Mouse (Mus musculus): ENCODE data around the gene Kank1. TPM values are rescaled to one million over a fixed set of nuclear protein-coding genes. Genes with fewer than 3 reads are reported as not detected.
"Not testable (repeated sequence)": the region's sequence is repeated elsewhere in the genome, so short reads cannot be mapped to it uniquely, and the experiment has no call there.

Gene Kank1
- total RNA-seq, 2 experiments from 2014 or later, result not detected

DNA sequence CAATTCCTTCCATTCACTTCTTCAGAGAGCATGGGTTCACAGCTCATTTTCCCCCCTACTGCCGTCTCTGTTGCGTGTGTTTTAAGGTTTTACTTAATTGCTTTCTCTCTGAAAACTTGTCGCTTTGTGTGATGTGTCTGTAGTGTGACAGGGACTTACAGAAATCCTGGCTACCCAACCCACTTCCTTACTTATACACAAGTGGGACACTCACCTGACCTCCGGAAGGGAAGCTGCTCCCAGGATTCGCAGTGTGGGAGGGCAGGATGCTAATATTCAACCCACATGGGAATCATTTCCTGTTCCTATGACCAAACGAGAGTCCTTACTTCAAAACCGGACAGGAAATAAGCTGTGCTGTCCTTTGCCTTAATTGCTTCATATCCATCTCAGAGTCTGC, 195.1 kb downstream of the Kank1 start:
- ATAC-seq (replicated peaks; ENCODE audit: poor library complexity, severe bottlenecking), result no peak

DNA sequence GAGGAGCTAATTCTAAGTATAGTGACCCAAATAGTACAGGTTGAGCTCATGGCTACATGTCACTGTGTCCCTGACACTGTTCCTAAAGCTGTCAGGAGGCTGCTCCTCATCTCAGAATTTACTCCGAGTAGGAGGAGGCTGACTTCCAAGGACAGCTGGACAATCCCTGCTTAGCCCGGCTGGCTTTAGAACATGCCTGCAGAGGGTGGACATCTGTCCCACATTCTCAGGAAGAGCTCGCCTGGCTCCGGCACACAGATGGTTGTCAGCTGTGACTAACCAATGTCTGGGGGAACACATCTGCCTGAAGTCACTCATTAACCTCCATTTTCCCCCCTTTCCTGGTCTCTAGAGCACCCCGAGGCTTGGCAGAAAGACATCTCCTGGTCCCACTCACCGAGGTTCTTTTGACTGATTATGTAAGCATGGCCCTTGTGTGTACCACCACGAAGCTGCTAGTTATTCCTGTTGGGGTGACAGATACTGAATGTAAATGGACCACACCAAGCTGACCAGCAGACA, 196.5 kb downstream of the Kank1 start:
- no peak for ATAC-seq (replicated peaks; ENCODE audit: poor library complexity, severe bottlenecking)

DNA sequence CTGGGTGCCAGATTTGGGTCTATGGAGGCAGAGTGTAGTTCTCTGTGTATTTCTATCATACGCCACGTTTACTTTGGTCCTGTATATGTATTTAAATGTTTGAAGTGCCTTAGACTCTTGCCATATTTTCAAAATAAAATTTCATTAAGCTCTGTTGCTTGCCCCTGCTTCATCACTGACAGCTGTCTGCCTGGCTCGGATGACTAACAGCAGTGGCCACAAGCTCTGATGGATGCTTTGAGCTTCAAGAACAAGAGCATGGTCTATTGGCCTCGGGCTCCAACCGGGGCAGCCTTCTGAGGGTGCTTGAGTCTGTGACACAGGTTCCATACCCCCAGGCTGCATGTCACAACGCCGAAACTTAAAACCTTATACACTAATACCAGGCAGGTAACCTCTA, 197.6 kb downstream of the Kank1 start:
- no peak for ATAC-seq (replicated peaks; ENCODE audit: poor library complexity, severe bottlenecking)

DNA sequence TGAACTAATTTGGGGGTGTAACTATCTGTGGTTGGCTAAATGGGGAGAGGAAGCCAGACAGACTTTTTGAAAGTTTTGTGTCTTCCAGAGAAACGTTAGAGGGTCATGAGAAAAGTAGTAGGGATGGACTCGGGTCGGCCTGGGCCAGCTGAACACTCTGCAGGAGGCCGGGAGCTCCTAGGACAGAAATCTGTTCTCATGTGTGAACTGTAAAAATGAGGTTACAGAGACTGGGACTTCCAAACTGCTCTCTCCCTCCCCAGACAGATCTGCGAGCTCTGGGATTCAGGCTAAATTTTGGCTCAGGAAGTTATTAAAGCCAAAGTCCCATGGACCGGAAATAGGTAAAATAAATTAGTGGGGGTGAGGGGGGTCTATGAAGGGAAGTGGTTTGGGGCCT, 198.0 kb downstream of the Kank1 start:
- ATAC-seq (replicated peaks; ENCODE audit: poor library complexity, severe bottlenecking), result no peak

DNA sequence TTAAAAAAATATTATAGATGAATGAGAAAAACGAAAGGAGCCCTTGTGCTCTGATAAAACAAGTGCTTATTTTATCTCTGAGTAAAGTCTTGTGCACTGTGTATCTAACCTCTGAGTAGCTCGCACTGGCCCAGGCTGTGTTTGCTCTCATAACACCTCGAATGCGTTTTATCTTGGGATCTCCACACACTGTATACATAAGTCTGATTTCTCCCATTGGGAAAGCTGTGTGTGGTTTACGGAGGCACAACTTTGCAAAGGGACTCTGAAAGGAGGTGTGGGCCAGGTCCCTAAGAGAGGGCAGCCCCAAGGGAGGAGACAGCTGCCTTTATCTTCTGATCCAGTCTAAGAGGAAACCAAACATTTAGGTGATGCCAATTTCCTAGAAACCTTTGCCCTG, 198.6 kb downstream of the Kank1 start:
- no peak for ATAC-seq (replicated peaks; ENCODE audit: poor library complexity, severe bottlenecking)

DNA sequence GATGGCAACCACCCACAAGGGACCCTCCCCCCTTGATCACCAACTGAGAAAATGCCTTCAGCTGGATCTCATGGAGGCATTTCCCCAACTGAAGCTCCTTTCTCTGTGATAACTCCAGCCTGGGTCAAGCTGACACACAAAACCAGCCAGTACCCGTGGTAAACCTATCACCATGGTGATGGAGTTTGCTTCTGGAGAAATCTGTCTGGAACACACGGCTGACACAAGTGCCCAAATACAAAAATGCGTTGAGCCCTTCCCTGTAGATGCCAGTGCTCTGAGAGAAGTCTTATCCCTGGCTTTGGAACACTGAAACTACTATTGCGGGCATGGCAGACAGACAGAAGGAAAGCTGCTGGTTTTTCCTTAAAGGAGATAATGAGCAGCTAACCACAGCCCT, 199.4 kb downstream of the Kank1 start:
- ATAC-seq (replicated peaks; ENCODE audit: poor library complexity, severe bottlenecking), result no peak

DNA sequence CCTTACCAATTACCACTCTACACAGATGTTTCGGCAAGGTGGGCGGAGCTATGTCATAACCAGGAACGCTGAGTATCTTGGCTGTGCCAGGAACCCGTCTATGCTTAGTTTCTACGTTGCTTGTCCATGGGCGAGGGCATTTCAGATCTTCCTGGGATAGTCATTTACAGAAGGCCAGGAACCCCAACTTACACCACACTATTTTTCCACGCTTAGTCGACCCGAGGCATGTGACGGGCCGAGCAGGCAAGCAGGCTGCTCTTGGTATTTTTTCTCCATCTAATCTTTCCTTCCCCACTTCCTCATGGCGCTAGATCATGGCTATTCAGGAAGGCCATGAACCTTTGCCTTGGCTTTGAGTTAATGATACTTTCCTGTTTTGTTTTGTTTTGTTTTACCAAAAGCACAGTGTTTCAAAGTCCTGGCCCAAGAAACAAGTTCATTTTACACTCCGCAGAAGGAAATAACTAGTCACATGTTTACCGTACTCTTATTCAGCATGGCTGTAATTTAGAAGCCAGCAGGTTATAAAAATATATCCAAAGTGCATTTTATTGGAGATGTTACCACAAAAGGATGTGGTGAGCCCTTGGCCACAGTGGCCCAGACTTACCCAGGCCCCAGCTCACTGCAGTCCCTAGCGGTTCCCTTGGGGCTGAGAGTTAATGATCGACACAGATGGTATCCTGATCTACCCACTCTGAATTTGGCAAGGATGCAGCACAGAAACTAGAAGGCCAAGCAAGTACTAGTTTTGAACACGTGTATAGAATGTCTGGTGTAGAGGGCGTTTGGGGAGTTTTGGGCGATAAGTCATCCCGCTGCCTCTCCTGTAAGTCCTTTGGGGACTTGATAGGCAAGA, 200.2 kb downstream of the Kank1 start:
- ATAC-seq (replicated peaks; ENCODE audit: poor library complexity, severe bottlenecking), result peak; percentile 58

DNA sequence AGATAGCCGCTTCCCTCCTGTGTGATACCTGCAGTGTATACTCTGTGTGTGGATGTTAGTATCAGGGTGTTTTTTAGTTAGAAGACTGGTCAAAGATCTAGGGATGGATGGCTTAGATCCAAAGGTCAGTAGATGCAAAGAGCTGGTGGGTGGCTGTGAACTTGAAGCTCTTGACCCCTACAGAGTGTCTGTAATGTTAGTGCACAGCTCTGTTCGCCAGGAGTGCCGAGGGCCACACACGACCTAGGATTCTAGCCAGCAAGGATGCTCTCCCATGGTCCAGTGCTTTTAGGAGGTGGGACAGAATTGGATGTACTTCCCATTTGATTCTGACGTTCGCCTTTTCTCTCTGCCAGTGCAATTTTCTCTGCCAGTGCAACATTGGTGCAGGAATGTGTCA, 201.5 kb downstream of the Kank1 start:
- no peak for ATAC-seq (replicated peaks; ENCODE audit: poor library complexity, severe bottlenecking)

DNA sequence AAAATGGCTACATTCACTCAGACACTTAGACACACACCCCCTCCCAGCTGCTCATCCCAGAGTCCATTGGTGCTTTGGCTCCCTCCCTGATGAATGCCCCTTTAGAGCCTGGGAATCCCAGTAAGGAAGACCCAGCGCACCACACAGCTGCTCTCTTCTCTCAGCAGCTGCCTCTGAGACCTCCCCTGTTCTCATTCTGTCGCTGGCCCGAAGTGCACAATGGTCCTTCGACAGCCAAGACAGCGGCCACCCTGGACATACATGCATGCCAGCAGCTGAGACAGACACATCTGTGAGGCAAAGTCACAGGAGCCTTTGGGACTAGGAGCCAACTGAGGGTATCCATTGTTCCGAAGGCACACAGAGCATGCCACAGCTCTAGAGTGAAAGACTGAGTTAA, 203.0 kb downstream of the Kank1 start:
- ATAC-seq (replicated peaks; ENCODE audit: poor library complexity, severe bottlenecking), result no peak

DNA sequence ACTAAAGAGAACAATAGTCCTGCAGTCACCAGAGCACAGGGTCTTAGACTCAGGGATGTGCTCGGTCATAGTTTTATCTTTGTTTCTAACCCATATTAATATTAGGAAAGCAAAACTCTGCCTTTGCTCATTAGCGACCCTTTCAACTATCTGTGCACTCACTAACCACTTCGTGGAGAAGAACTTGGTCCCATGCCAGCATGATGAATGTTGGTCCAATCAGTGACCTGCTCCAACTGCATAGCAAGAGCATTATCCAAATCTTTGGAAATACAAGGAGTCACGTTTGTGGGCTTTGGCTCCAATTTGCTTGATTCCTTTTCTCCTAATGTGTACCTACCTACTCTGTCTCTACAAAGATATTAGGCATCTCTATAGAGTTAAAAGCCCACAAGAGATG, 204.0 kb downstream of the Kank1 start:
- no peak for ATAC-seq (replicated peaks; ENCODE audit: poor library complexity, severe bottlenecking)

DNA sequence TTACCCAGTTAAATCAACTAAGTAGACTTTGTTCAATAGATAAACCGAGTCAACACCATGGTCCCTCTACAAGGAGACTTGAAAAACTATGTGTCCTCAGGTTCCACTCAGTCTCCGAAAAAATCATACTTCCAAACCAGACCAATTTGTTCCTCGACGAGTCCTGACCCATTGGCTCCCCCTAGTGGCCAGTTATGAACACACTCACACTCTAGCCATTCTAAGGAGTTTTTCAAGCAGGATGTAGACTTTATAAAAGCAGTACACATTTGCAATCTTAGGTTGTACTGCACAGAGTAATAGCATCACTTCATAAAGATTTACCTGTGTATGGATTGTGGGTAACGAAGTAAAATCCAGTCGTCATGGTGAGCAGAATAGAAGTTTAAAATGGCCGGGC, 208.3 kb downstream of the Kank1 start:
- peak; percentile 44; the same call in 1 of the 2 replicates for ATAC-seq (replicated peaks; ENCODE audit: poor library complexity, severe bottlenecking)

DNA sequence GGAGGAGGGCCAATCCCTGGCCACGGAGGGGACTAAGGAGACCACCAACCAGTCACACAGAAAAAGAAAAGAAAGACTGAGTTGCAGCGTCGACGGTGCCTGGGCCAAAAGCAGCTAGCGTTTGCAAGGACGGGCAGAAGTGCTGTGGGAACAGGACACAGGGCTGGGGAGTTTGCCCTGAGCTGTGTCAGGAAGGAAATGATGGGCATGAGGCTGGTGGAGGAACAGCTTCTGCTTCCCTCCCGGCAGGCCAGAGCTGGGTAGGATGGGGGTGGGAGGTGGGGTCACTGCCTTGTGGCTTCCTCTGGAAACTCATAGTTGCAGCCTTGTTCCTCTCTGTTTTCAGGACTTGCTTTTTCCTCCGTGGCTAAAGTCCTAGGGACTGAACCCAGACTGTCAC, 209.1 kb downstream of the Kank1 start:
- ATAC-seq (replicated peaks; ENCODE audit: poor library complexity, severe bottlenecking), result peak; percentile 88

DNA sequence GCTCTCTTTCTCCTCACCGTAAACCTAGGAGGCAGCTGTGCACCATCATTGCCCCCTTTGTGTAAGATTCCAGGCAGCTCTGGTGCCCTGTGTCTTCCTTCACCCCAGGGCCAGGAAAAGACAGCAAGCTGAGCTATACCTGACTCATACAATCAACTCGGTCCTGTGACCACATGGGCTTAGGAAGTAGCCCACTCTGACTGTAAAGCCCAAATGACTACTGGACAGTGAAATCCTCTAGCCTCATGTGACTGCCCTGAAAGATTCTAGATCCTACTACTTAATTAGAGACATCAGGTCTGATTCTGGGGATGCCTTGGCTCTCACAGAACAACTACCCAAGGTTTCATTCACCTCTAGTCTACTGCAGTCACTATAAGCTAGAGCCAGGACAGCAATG, 209.9 kb downstream of the Kank1 start:
- ATAC-seq (replicated peaks; ENCODE audit: poor library complexity, severe bottlenecking), result no peak

DNA sequence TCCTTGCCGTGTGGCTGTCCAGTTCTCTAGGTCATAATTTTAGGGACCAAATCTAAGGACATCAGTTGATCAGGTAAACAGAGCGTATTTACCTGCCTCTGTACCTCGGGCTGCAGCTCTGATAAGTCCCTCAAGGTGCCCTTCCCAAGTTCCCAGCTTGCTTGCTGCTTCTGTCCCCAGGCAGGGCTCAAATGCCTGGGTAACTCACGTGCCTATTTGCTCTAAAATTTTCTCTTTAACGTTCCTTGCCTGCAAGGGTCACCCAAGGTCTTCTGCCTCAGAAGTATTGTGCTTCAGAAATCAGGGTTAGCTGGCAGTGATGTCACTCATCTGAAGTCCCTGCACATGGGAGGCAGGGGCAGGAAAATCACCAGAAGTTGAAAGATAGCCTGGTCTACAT, 210.6 kb downstream of the Kank1 start:
- ATAC-seq (replicated peaks; ENCODE audit: poor library complexity, severe bottlenecking), result no peak

DNA sequence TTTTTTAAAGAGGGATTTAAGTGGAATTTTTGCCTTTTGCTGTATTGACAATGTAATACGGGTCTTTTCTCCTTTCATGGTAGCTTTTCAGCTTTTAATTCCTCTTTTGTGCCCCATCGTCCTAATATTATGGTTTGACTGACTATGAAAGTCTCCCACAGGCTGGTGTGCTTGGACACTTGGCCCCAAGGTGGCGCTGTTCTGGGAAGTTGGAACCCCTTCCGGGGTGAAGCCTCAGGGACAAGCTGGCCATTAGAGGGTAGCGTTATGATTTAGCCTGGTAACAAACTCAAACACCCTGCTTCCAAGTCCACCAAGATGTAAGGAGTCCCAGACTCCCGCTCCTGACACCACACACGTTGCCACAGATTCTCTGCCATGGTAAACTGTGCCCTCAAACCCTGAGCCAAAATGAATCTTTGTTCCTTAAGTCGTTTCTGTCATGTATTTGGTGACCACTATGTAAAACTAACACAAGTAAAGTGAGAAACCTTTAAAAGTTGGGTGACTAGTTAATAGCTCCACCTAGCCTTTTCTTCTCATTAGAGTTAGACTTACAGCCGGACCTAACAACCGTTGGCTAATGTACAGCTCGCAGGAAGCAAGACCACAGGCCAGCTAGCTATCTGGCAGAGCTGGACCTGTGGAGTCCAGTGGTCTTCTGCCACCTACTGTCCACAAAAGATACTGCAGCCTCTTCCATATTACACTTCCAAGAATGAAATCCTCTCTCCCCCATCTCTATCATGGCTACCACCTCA, 214.3 kb downstream of the Kank1 start:
- peak; percentile 80 for ATAC-seq (replicated peaks; ENCODE audit: poor library complexity, severe bottlenecking)

DNA sequence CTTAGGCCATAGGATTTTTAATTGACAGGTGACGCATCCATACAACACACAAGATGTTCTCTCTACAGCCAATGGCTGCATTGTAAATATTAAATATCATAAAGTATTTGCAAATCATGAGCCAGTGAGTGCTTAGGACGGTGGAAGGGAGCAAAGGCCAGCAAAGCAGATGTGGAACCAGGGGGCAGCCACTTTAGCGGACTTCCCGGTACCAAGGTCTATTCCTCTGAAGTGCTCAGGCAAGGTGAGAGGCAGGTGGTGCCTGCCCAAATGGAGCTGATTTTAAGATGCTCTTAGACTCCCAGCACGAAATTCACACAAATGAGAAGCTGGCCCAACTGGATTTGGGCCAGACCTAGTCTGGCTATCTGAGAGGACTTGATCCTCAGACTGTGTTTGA, 216.4 kb downstream of the Kank1 start:
- ATAC-seq (replicated peaks; ENCODE audit: poor library complexity, severe bottlenecking), result no peak

DNA sequence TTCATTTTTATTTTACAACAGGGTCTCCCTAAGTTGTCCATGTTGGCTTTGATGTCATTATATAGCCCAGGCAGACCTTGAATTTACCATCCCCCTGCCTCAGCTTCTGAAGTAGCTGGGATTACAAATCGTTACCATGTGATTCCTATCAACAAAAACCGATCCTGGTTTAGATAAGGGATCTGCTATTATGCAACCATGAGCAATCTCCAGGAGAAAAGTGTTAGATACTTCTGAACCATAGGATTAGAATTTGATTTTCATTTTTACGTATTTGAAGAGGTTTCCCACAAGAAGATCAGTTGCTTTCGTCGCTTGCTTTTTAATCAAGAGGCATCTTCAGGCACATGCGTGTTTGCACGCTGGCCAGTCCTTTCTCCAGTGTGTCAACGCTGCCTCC, 224.0 kb downstream of the Kank1 start:
- no peak for ATAC-seq (replicated peaks; ENCODE audit: poor library complexity, severe bottlenecking)

DNA sequence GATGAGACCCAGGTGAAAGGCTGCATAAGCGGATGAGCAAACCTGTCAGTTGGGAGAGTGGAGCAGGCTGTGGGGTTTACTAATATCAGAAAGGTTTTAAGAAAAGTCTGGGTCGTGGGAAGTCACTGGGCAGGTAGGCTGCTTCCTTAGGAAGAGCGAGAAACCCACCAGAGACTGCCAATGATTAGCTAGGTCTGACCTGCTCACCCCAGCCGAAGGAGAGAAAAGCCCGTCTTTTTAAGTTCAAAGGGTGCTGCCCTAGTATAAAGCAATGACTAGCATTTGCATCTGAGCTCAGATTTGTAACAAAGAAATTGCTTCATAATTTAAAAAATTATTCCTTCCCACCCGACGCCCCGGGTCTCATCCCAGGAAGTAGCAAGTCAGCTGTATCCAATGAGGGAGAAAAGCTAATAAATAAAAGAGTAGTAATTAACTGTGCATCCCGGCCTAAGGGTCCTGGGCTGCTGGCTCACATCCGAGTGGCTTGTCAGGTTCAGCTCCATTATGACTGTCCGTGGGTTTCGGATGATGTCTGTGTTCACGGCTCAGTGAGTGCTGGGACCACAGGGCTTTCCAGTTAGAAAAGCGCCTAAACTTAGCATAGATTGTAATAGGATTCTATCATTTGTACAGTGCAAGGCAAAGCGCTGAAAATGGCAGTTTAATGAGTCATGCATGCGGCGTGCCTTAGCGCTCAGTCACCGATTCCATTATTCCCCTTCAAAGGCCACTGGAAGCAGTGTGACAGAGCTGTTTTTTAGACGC, 225.0 kb downstream of the Kank1 start:
- no peak for ATAC-seq (replicated peaks; ENCODE audit: poor library complexity, severe bottlenecking)

DNA sequence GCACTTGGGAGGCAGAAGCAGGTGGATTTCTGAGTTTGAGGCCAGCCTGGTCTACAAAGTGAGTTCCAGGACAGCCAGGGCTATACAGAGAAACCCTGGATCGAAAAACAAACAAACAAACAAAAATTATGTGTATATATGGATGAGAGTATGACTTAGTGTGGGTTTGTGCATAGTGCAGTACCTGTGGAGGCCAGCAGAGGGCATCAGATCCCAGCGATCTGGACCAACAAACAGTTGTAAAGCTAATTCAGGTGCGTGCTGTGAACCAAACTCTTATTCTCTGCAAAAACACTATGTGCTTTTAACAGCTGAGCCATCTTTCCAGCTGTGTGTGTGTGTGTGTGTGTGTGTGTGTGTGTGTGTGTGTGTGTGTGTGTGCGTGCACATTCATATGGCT, 239.0 kb downstream of the Kank1 start:
- not testable (repeated sequence) for ATAC-seq (replicated peaks; ENCODE audit: poor library complexity, severe bottlenecking)

DNA sequence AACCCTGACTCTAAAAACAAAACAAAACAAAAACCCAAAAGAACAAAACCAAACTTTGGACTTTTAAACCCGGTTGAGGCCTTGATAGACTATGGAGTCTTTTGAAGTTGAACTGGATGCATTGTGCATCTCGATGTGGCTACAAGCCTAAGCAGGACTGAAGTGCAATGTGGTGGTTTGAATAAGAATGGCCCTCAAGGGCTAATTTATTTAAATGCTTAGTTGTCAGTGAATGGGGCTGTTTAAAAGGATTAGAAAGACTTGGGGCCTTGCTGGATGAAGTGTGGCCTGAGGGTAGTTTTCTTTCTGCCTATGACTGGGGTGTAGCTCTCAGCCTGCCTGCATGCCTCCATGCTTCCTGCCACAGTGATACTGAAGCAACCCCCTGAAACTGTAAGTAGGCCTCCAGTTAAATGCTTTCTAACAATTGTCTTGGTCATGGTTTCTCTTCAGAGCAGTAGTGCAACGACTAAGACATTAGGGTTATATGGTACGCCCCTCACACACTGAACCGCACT, 242.4 kb downstream of the Kank1 start:
- no peak for ATAC-seq (replicated peaks; ENCODE audit: poor library complexity, severe bottlenecking)

DNA sequence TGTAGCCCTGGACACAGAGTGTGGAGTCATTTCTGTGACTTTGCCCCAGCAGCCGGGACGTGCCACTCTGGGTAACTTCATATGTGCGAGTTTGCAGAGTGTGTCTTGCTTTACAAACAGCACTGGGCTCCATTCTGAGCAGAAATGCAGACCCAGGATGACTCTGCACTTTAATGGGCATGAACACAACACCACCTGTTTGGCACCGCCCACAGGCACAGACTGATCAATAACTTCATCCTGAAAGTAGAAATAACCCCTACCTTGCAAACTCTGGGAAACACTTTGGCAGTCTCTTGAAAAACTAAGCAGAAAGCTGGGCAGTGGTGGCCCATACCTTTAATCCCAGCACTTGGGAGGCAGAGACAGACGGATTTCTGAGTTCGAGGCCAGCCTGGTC, 244.0 kb downstream of the Kank1 start:
- ATAC-seq (replicated peaks; ENCODE audit: poor library complexity, severe bottlenecking), result no peak

Measured in granulocyte monocyte progenitor cell, adult 5-6 weeks (primary cell).